Mouse (Mus musculus) neural tube, embryonic 11.5 days (tissue): ENCODE data around the gene Med11. TPM values are rescaled to one million over a fixed set of nuclear protein-coding genes. Genes with fewer than 3 reads are reported as not detected.
"Not testable (repeated sequence)": the region's sequence is repeated elsewhere in the genome, so short reads cannot be mapped to it uniquely, and the experiment has no call there.

Source experiments
- ATAC-seq: fragments of 200-750 bp; cut with Nextera tagmentation; 2 replicates; pipeline ENCODE4 v1.8.0; 2017; ENCODE audit warnings: moderate number of reproducible peaks, mild to moderate bottlenecking, moderate TSS enrichment, moderate library complexity; ENCODE audit not compliant: insufficient read depth, low FRiP score, low TSS enrichment
- DNase-seq: peaks from one replicate; pipeline ENCODE4 v3.0.0-alpha.2; 2015; ENCODE audit warnings: low spot score
- H3K27ac ChIP-seq: fragments of 300-500 bp; sonication (generic); 2 replicates; pipeline ENCODE4 v1.5.1; 2014; ENCODE audit warnings: low read depth, mild to moderate bottlenecking, low read length
- H3K27me3 ChIP-seq: fragments of 300-500 bp; sonication (generic); 2 replicates; pipeline ENCODE4 v1.6.1; 2014; ENCODE audit warnings: mild to moderate bottlenecking, low read length, mixed read lengths; ENCODE audit not compliant: control insufficient read depth, insufficient read depth
- H3K36me3 ChIP-seq: fragments of 300-500 bp; sonication (generic); 2 replicates; pipeline ENCODE4 v1.6.1; 2014; ENCODE audit warnings: mild to moderate bottlenecking, low read length, moderate library complexity, mixed read lengths; ENCODE audit not compliant: control insufficient read depth, insufficient read depth
- H3K4me1 ChIP-seq: fragments of 300-500 bp; sonication (generic); 2 replicates; pipeline ENCODE4 v1.6.1; 2014; ENCODE audit warnings: low read length, mixed read lengths; ENCODE audit not compliant: control insufficient read depth, insufficient read depth
- H3K4me2 ChIP-seq: fragments of 300-500 bp; sonication (generic); 2 replicates; pipeline ENCODE4 v1.6.1; 2014; ENCODE audit warnings: low read depth, mild to moderate bottlenecking, moderate library complexity
- H3K4me3 ChIP-seq: fragments of 300-500 bp; sonication (generic); 2 replicates; pipeline ENCODE4 v1.5.1; 2014; ENCODE audit warnings: low read depth, low read length
- H3K9ac ChIP-seq: fragments of 300-500 bp; sonication (generic); 2 replicates; pipeline ENCODE4 v1.6.1; 2014; ENCODE audit warnings: mild to moderate bottlenecking, low read length
- H3K9me3 ChIP-seq: fragments of 300-500 bp; sonication (generic); 2 replicates; pipeline ENCODE4 v1.6.1; 2016; ENCODE audit warnings: low read length; ENCODE audit not compliant: control insufficient read depth
- WGBS: fragments of 180-500 bp; shearing (Covaris S2); extraction: QIAGEN DNeasy Blood & Tissue Kit; methylation state at CpG from one replicate; pipeline ENCODE4 v1.1.7; 2014; 5-methylcytosine and 5-hydroxymethylcytosine counted together
- polyA plus RNA-seq: library from polyadenylated mRNA; unstranded; fragments of >200 nt; fragmentation: Nextera tagmentation; extraction: Ambion mirVana; gene quantifications from 2 replicates; pipeline ENCODE4 v1.2.1, GENCODE M21; 2014

Gene Med11
- polyA plus RNA-seq, 1 experiment from 2014 or later = 41.6 TPM

DNA sequence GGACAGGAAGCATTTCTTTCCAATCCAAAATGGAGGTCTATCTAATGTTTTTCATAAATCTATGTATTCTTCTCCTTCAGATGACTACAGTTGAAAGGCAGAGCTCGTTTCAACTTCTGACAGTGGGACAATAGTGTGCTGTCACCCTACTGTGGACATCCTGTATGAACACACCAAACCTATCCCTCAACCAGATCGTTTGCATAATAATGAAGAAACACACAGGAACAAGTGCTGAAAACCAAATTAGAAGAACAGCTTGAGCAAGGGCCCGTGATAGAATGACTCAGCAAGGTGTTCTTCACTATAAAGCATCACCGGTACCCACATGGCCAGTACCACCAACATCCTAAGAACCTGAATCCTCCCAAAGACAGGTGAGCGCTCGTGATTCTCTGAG, 25.1 kb upstream of the Med11 start:
- not testable (repeated sequence) for H3K4me3 ChIP-seq, H3K4me1 ChIP-seq, ATAC-seq, H3K4me2 ChIP-seq, H3K27me3 ChIP-seq, H3K36me3 ChIP-seq, H3K9ac ChIP-seq, H3K9me3 ChIP-seq, DNase-seq, H3K27ac ChIP-seq
- WGBS = 73% methylated on average over 6 of the region's 6 CpGs

DNA sequence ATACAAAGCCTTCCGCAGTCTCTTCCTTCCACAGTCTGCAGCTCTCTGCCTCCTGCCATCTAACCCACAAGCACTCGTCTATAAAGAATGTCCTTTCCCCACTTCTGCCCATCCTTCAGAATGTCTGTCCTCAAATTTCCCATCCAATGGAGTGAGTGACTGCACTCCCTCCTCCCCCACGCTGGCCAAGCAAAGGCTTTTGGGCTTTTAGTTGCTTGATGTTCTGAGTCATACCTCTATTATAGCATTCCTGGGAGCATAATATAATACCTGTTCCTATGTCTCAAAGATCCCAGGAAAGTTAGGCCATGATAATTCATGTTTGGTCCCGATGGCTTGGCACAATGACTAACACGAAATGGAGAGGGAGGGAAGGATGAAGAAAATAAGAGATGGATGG, 20.1 kb upstream of the Med11 start:
- Histone ChIP-seq H3K9me3 (no peaks in the 10 kb centered on the region), H3K4me3 (peak overlapping the region; percentile 76), H3K9ac (no peak overlapping the region; the same call in 1 of the 2 replicates), H3K27ac (peak overlapping the region; percentile 81; the same call in 1 of the 2 replicates), H3K4me1 (peaks cover 14% of the 10 kb centered on the region), H3K36me3 (no peaks in the 10 kb centered on the region; the same call in 1 of the 2 replicates), H3K27me3 (no peaks in the 10 kb centered on the region), H3K4me2 (peak overlapping the region; percentile 61)
- 30% methylated on average over 5 of the region's 5 CpGs for WGBS
- no peak for DNase-seq
- ATAC-seq = no peak

DNA sequence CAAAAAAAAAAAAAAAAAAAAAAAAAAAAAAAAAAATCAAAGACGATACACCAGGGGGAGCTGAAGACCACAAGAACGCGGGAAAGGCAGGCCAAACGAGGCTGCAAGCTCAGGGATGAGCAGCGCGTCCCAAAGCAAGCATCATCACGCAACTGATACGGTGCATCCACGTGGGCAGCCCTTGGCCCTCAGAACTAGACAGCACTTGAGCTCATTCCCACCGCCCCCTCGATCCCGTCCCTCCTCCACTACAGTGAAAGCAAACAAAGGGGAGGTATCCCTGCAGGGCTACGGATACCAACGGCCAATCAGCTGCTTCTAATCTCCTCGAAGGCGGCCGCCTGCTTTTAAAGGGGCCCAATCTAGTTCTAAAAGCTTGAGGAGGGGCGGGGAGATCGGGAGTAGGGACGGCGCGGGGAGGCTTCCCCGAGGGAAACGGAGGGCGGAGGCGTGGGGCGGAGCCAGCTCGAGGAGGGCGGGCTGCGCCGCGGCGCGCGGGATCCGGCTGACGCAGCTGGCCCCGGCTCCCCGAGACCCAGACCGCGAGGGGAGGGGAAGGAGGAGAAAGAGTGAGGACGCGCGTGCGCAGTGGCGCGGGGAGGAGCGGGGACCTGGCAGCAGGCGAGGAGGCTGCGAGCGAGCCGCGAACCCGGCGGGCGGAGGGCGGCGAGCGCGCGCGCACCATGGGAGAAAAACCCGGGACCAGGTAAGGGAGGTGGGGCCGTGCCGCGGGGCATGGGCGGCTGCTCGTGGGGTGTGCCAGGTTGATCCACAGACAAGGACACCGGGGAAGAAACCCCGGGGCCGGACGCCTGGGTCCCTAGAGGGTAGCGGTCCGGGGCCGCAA, 19.4 kb upstream of the Med11 start, which contains the start of gene Arrb2:
Arrb2 (plus strand) TSS at position 588 of the 847 bp plus-strand sequence.
- H3K4me2 ChIP-seq = peak within 1 kb of the TSS; percentile 61
- no peaks in the 10 kb centered on the region for H3K27me3 ChIP-seq
- H3K4me3 ChIP-seq = peak within 1 kb of the TSS; percentile 76
- H3K9ac ChIP-seq = peak within 1 kb of the TSS; percentile 84
- DNase-seq (peak; percentile 99), ATAC-seq (peak; percentile 90)
- H3K36me3 ChIP-seq = peaks cover 2% of the 10 kb centered on the region; the same call in 1 of the 2 replicates
- H3K4me1 ChIP-seq = peaks cover 14% of the 10 kb centered on the region
- peak within 1 kb of the TSS; percentile 81 for H3K27ac ChIP-seq
- no peaks in the 10 kb centered on the region for H3K9me3 ChIP-seq
- WGBS = under 1% methylated on average over 66 of the region's 75 CpGs

- peak; percentile 54 for DNase-seq
- H3K4me1 ChIP-seq = peaks cover 14% of the 10 kb centered on the region
- peak overlapping the region; percentile 61 for H3K4me2 ChIP-seq
- 9% methylated on average over 15 of the region's 15 CpGs for WGBS
- peak; percentile 45 for ATAC-seq
- no peaks in the 10 kb centered on the region for H3K9me3 ChIP-seq
- no peaks in the 10 kb centered on the region for H3K27me3 ChIP-seq
- peak overlapping the region; percentile 81 for H3K27ac ChIP-seq
- H3K4me3 ChIP-seq = peak overlapping the region; percentile 76
- peaks cover 5% of the 10 kb centered on the region; the same call in 1 of the 2 replicates for H3K36me3 ChIP-seq
- peak overlapping the region; percentile 84 for H3K9ac ChIP-seq
Measured at GRCm38 (mm10) chr11:70432895-70433568, 18.7 kb upstream of the Med11 start.

DNA sequence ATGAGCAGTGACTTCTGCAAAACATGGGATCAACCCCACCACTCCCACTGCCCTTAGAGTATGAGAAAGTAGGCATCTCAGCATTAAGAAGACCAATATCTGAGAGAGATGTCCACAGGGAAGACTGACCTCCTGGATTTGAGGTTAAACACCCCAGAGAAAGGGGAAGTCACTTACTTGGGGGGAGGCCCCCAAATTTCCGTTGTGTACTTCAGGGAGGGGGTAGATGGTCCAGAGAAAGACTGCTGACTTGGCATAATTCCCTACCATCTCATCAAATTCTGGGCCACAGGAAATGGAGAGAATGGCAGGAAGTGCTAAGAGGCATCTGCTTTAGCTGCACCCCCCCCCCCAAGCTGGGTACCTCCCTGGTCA, 18.2 kb upstream of the Med11 start:
- no peak overlapping the region for H3K27ac ChIP-seq
- peaks cover 14% of the 10 kb centered on the region for H3K4me1 ChIP-seq
- 86% methylated on average over 1 of the region's 1 CpGs for WGBS
- H3K27me3 ChIP-seq = no peaks in the 10 kb centered on the region
- peak overlapping the region; percentile 84; the same call in 1 of the 2 replicates for H3K9ac ChIP-seq
- peak overlapping the region; percentile 61 for H3K4me2 ChIP-seq
- ATAC-seq (no peak), DNase-seq (no peak)
- peaks cover 6% of the 10 kb centered on the region; the same call in 1 of the 2 replicates for H3K36me3 ChIP-seq
- no peaks in the 10 kb centered on the region for H3K9me3 ChIP-seq
- H3K4me3 ChIP-seq = peak overlapping the region; percentile 76

DNA sequence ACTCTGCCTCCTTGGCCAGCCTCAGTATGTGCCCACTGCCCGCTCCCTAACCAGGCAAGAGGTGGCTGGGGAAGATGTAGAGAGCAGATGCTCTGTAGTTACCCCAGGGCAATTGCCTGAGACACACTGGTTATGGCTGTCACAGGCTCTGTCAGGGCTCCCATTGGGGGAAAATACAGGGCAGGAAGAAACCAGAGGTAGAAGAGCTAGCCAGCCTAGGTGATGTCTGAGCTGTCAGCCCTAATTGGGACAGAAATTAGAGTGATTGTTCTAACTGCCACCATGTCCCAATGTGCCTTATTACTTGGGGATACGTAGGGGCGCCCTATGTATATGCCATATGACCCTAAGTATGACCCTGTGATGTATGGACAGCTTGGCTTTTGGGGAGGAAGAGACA, 17.8 kb upstream of the Med11 start:
- H3K27ac ChIP-seq = no peak overlapping the region
- H3K4me1 ChIP-seq = peaks cover 14% of the 10 kb centered on the region
- DNase-seq (no peak), ATAC-seq (no peak)
- H3K9ac ChIP-seq = no peak overlapping the region
- H3K4me3 ChIP-seq = no peak overlapping the region
- H3K9me3 ChIP-seq = no peaks in the 10 kb centered on the region
- WGBS = 94% methylated on average over 3 of the region's 3 CpGs
- peaks cover 6% of the 10 kb centered on the region; the same call in 1 of the 2 replicates for H3K36me3 ChIP-seq
- H3K4me2 ChIP-seq = no peak overlapping the region
- no peaks in the 10 kb centered on the region for H3K27me3 ChIP-seq

DNA sequence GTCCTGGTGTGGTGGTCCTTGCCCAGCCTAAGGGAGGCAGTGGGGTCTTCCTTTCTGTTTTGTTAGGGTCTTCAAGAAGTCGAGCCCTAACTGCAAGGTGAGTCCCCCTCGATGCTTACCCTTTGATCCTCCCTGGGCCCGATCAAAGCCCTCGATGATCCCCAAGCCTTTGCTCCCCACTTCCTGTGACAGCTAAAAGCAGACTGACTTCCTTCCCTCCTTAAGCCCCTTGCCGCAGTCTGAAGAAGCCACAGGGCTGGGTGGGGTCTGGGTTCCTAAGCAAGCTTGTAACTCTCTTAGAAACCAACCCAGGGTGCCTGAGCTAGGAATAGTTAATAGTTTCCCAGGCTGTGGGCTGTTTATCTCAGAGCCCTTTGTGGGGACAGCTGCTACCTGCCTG, 16.2 kb upstream of the Med11 start:
- no peak overlapping the region for H3K27ac ChIP-seq
- peaks cover 10% of the 10 kb centered on the region for H3K36me3 ChIP-seq
- H3K4me3 ChIP-seq = no peak overlapping the region
- peaks cover 14% of the 10 kb centered on the region for H3K4me1 ChIP-seq
- H3K9me3 ChIP-seq = no peaks in the 10 kb centered on the region
- no peak overlapping the region for H3K4me2 ChIP-seq
- ATAC-seq (no peak), DNase-seq (no peak)
- WGBS = 72% methylated on average over 5 of the region's 5 CpGs
- H3K27me3 ChIP-seq = no peaks in the 10 kb centered on the region
- no peak overlapping the region for H3K9ac ChIP-seq

GRCm38 (mm10) chr11:70437426-70437825, 14.3 kb upstream of the Med11 start:
- Histone ChIP-seq H3K27ac (no peak overlapping the region), H3K4me3 (no peak overlapping the region), H3K4me2 (no peak overlapping the region), H3K9me3 (no peaks in the 10 kb centered on the region), H3K27me3 (no peaks in the 10 kb centered on the region), H3K4me1 (peaks cover 10% of the 10 kb centered on the region), H3K36me3 (peaks cover 10% of the 10 kb centered on the region), H3K9ac (no peak overlapping the region)
- no peak for ATAC-seq
- WGBS = 88% methylated on average over 6 of the region's 6 CpGs
- no peak for DNase-seq
